Mouse (Mus musculus) C2C12 (cell line): ENCODE data around the gene Wipf2. TPM values are rescaled to one million over a fixed set of nuclear protein-coding genes. Genes with fewer than 3 reads are reported as not detected.
"Not testable (repeated sequence)": the region's sequence is repeated elsewhere in the genome, so short reads cannot be mapped to it uniquely, and the experiment has no call there.

ENCODE experiments used
- H3K27me3 ChIP-seq: one replicate; pipeline ENCODE4 v1.6.1; 2011; ENCODE audit not compliant: control insufficient read depth, insufficient read depth, insufficient read length
- H3K36me3 ChIP-seq: one replicate; pipeline ENCODE4 v1.6.1; 2011; ENCODE audit not compliant: control insufficient read depth, insufficient read depth
- H3K4me3 ChIP-seq: one replicate; pipeline ENCODE4 v1.5.1; 2011; ENCODE audit warnings: mild to moderate bottlenecking, control low read depth; ENCODE audit not compliant: poor library complexity, insufficient read depth, severe bottlenecking
- H3K79me2 ChIP-seq: one replicate; pipeline ENCODE4 v1.6.1; 2011; ENCODE audit not compliant: control insufficient read depth, insufficient read depth
- H3K79me3 ChIP-seq: one replicate; pipeline ENCODE4 v1.6.1; 2011; ENCODE audit warnings: low read depth, control low read depth
- H3ac ChIP-seq: one replicate; pipeline ENCODE3; 2011; ENCODE audit warnings: low read depth; ENCODE audit not compliant: control insufficient read depth, insufficient read length
- CEBPB ChIP-seq: IDR thresholded peaks from one replicate; pipeline ENCODE4 v1.6.1; 2011; ENCODE audit warnings: low read depth, mild to moderate bottlenecking, control low read depth, moderate library complexity
- CTCF ChIP-seq: IDR thresholded peaks from one replicate; pipeline ENCODE4 v1.5.1; 2011; ENCODE audit not compliant: control insufficient read depth, insufficient read depth, insufficient read length
- FOSL1 ChIP-seq: IDR thresholded peaks from one replicate; pipeline ENCODE4 v1.8.0; 2011; ENCODE audit warnings: mild to moderate bottlenecking, low read length; ENCODE audit not compliant: poor library complexity, insufficient read depth, severe bottlenecking
- MAX ChIP-seq: IDR thresholded peaks from one replicate; pipeline ENCODE4 v1.6.1; 2011; ENCODE audit warnings: mild to moderate bottlenecking, control low read depth
- MYOD1 ChIP-seq: IDR thresholded peaks from one replicate; pipeline ENCODE4 v1.6.1; 2011; ENCODE audit warnings: low read depth; ENCODE audit not compliant: control insufficient read depth, insufficient read length
- MYOG ChIP-seq: IDR thresholded peaks from one replicate; pipeline ENCODE4 v1.6.1; 2011; ENCODE audit not compliant: control insufficient read depth, insufficient read length; ENCODE audit errors: extremely low read depth
- USF1 ChIP-seq: IDR thresholded peaks from one replicate; pipeline ENCODE4 v1.6.1; 2011; ENCODE audit warnings: low read depth, mild to moderate bottlenecking, control low read depth, moderate library complexity
- long read RNA-seq, 2 experiments: library from polyadenylated mRNA; unstranded; transcript quantifications; one replicate each; pipeline ENCODE4 v2.0.0; 2019 to 2020
- polyA plus RNA-seq: library from polyadenylated mRNA; unstranded; fragments of >200 nt; fragmentation: generic; extraction: Trizol; gene quantifications from one replicate; pipeline ENCODE4 v1.2.1, GENCODE M21; 2012; ENCODE audit warnings: missing spikeins

Wipf2 gene
- 4.5 TPM for polyA plus RNA-seq
- long read RNA-seq, experiment 1, partial matches to known transcripts = 0 of 3 reads
- long read RNA-seq, experiment 1, other reads (novel, unspliced or antisense) = 3 of 3 reads
- long read RNA-seq, experiment 2, partial matches to known transcripts = 0 of 4 reads
- long read RNA-seq, experiment 2, other reads (novel, unspliced or antisense) = 4 of 4 reads

GRCm38 (mm10) chr11:98863028-98863750 lies at the start of gene Wipf2:
Gene Wipf2, plus strand, starts transcription at chr11:98863638.
- Histone ChIP-seq H3K4me3 (peak within 1 kb of the TSS; percentile 61), H3K27me3 (no peaks in the 10 kb centered on the region), H3ac (peak within 1 kb of the TSS; percentile 84), H3K79me3 (peaks cover 21% of the 10 kb centered on the region), H3K79me2 (peaks cover 42% of the 10 kb centered on the region), H3K36me3 (peaks cover 23% of the 10 kb centered on the region)
- TF ChIP-seq MYOD1 (no peak), USF1 (peak; percentile 51), MYOG (no peak), FOSL1 (no peak), MAX (peak; percentile 96), CTCF (peak; percentile 53), CEBPB (no peak)

- Histone ChIP-seq H3ac (no peak overlapping the region), H3K36me3 (peaks cover 87% of the 10 kb centered on the region), H3K79me3 (peaks cover 65% of the 10 kb centered on the region), H3K79me2 (peaks cover 95% of the 10 kb centered on the region), H3K4me3 (no peak overlapping the region), H3K27me3 (no peaks in the 10 kb centered on the region)
- TF ChIP-seq CEBPB = no peak
These were observed 46.7 kb upstream of the Wipf2 start for GRCm38 (mm10) chr11:98816706-98817239.

- H3K79me2 ChIP-seq = peaks cover 91% of the 10 kb centered on the region
- H3K27me3 ChIP-seq = no peaks in the 10 kb centered on the region
- H3K79me3 ChIP-seq = peaks cover 58% of the 10 kb centered on the region
- H3ac ChIP-seq = no peak overlapping the region
- H3K4me3 ChIP-seq = no peak overlapping the region
- H3K36me3 ChIP-seq = peaks cover 92% of the 10 kb centered on the region
- no peak for TF ChIP-seq MAX
- no peak for TF ChIP-seq MYOD1
- no peak for TF ChIP-seq FOSL1
- no peak for TF ChIP-seq CTCF
- no peak for TF ChIP-seq USF1
- TF ChIP-seq CEBPB = no peak
- no peak for TF ChIP-seq MYOG
These were observed 42.5 kb upstream of the Wipf2 start for GRCm38 (mm10) chr11:98820968-98821367.

- not testable (repeated sequence) for H3K4me3 ChIP-seq, H3K27me3 ChIP-seq, H3ac ChIP-seq
- H3K79me2 ChIP-seq = peaks cover 47% of the 10 kb centered on the region
- peaks cover 93% of the 10 kb centered on the region for H3K36me3 ChIP-seq
- peaks cover 31% of the 10 kb centered on the region for H3K79me3 ChIP-seq
These were observed 37.4 kb upstream of the Wipf2 start for GRCm38 (mm10) chr11:98826071-98826470.

GRCm38 (mm10) chr11:98827877-98828276 lies 35.6 kb upstream of the Wipf2 start:
- TF ChIP-seq CEBPB (no peak), MYOG (no peak), CTCF (no peak), USF1 (no peak), FOSL1 (no peak), MYOD1 (no peak), MAX (no peak)
- no peak overlapping the region for H3K4me3 ChIP-seq
- H3ac ChIP-seq = no peak overlapping the region
- peaks cover 93% of the 10 kb centered on the region for H3K36me3 ChIP-seq
- H3K27me3 ChIP-seq = no peaks in the 10 kb centered on the region
- peaks cover 38% of the 10 kb centered on the region for H3K79me2 ChIP-seq
- peaks cover 26% of the 10 kb centered on the region for H3K79me3 ChIP-seq

GRCm38 (mm10) chr11:98829091-98829775 lies 34.2 kb upstream of the Wipf2 start:
- TF ChIP-seq MAX (no peak), USF1 (no peak), CEBPB (no peak), MYOD1 (no peak), MYOG (no peak), CTCF (no peak), FOSL1 (no peak)
- peaks cover 94% of the 10 kb centered on the region for H3K36me3 ChIP-seq
- no peak overlapping the region for H3ac ChIP-seq
- peaks cover 16% of the 10 kb centered on the region for H3K79me3 ChIP-seq
- no peaks in the 10 kb centered on the region for H3K27me3 ChIP-seq
- no peak overlapping the region for H3K4me3 ChIP-seq
- peaks cover 24% of the 10 kb centered on the region for H3K79me2 ChIP-seq
